Mouse (Mus musculus): ENCODE measurements at regions not wholly inside any gene's neighbourhood (a gene's known extent, or its start where the extent isn't known, plus 50 kb on each side); places are given as distances from the start of the nearest gene placed in this dataset.

DNA sequence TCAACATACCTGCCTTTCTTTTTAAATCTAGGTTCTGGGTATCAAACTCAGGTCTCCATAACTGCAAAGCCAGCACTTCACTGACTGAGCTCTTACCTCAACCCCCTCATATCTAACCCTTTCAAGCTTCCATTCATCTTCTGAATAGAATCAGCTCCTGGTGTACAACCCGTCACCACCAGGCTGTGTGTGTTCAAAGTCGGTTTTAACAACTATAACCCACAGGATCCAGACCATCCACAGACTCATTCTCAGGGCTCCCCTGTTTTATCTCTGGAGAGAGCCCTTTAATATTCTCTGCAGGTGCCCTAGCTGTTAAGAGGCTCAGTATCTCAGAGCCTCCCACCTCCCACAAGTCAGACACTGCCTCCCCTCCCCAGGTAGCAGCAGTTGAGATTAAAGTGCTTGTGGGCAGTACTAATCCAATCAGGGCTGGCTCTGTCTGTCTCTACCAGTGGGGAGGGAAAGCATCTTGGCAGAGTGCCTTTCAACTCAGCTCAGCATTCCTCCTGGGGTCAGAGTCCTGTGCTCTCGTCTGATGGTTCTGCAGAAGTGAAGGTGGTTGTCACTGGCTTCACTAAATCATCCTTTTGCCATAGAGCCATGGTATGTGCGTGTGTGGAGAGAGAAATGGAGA lies 272.4 kb downstream of the Dhx15 start:
- no peak for DNase-seq

DNA sequence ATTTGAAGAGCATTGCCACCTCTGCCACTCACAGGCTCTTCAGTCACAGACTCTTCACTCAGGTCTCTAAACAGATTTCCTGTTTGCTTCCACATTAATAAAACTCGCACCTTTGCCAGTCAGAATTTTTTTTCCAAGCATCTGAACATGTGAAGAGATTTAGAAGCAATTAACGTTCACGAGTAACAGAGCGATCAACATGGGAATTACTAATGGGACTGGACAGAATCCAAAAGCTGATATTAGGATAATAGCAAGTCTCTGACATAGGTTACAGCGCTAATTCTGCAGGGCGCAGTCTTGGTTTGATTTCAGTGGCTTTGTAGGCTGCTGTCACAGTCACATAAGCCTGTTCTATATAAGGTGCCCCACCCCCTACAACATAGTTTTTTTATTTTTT lies 275.6 kb downstream of the Dhx15 start:
- no peak for DNase-seq

DNA sequence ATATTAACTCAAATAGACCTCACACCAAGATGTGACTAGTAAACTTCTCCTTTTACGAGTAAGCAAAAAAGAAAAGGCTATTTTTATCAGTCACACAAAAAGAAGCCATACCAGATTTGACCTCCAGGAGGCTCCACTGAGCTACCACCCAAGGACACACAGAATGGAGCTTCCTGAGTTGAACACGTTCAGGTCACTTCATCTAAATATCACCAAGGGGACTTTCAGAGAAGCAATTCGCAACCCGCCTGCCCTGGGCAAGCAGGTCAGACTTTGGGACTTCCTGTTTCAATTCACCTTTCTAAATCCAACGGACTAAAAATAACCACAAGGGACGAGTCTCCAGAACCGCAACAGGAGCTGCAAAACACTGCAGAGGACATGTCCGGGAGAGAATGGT lies 281.5 kb downstream of the Dhx15 start:
- no peak for DNase-seq

DNA sequence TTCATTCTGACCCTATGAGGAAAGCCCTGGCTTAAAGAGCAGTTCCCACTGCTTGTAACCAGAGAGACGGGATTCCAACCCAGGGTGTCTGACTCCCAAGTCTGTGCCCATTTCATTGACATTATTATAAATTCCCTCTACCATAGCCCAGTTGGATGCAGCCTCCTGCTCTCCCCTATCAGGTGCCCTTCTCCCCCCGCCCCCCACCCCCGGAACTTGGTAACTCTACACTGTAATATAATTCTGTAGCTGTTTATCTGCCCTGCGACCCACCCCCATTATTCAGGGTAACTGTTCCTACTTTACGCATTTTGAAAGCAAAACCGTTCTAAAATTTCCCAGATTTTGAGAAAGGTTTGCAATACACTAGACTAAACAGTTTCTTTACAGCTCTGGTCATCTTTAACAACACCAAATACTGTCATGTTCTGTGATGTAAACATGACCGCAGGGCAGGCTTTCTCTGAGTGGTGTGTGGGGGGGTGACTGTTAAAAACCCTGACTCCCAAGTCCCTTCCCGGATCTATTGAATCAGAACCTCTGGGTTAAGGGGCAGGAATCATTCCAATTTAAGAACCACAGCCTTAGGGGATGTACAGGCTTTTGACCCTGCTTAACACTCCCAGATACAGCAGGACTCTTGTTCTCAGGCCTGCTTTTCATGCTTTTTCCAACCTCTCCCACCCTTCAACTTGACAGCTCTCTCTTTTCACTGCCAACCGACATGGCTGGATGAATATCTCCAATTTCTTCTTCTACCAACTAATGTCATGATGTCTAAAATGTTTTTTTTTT lies 283.8 kb downstream of the Dhx15 start:
- DNase-seq: no peak

DNA sequence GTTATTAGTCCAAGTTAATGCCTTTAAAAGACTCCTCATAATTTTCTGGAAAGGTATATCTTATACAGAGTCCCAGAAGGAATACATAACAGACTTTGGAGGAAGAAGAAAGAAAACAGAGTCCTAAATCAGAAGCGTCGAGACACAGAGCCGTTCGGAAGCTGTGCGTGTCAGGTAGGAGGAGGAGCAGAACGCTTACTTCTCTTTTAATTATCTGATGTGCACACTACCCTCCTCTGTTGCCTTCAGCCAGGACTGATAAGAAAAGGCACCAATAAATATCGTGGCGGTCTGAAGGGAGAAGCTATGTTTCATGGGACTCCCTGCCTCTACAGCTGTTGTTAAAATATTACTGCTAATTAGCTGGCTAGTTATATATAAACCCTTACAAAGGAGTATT lies 296.2 kb downstream of the Dhx15 start:
- DNase-seq: no peak

DNA sequence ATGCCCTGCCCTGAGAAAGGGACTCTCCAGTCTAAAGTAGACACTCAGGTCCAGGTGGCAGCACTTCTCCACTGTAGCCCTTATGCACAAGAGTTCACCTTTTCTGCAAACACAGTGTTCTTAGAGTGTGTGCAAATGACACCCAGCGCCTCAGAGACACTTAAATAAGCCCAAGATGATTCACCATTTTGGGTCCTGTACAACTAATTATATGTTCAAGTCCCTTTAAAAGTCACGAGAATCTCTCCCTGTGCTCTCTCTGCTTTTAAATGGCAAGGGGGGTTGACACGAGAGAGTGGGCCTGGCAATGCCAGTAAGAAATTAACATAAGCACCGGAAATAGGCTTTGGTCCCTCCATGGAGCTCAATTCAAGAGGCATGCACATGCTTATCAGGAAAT lies 299.0 kb downstream of the Dhx15 start:
- DNase-seq: no peak

DNA sequence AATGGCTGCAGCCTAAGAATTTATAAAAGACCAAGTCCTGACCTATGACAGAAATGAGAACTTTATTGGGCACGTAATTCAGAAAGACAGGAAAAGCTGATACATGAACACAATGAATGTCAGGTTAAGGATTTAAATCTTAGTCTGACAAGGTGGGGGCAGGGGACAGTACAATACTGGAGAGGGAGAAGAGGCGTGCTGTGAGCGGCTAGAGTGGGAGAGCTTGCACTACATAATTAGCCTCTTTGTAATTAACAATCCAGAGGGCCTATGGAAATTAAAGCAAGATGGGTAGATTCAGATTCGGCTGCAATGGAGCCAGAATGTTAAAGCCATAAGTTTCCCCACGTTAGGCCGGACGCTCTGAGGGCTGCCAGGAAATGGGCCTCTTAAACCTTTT lies 301.9 kb downstream of the Dhx15 start:
- no peak for DNase-seq

DNA sequence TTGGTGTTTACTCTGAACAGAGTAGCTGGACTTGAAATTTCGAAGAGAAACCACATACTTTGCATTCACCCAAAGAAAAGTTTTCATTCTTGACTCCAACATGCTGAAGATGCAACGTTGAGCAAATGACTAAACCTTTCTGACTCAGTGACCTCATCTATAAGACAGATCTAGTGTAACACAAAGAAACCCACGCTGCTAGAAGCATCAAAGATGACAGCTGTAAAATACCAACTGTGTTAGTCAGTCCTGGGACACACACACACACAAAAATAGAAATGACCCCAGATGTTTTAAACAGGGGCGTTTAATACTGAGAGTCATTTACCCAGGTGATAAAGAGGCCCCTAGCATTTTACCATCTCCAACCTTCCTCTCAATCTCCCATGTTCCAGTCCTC lies 307.7 kb downstream of the Dhx15 start:
- DNase-seq: no peak

DNA sequence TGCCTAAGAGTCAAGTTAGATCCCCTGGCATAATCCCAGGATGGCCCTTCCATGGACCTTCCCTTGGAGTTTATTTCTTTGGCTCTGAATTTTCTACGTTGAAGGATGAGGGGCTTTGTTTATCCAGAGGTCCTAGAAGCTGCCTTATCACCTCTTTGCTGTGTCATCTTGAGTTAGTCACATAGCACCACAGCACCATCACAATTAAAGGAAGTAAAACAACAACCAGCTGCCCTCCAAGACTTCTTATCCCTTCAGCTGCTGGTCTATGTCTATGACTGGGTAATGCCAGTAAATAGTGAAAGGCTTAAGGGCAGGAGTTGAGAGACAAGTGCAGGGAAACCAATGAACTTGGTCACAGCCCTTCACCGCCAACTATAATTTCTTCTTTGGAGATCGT lies 308.1 kb downstream of the Dhx15 start:
- DNase-seq: no peak

DNA sequence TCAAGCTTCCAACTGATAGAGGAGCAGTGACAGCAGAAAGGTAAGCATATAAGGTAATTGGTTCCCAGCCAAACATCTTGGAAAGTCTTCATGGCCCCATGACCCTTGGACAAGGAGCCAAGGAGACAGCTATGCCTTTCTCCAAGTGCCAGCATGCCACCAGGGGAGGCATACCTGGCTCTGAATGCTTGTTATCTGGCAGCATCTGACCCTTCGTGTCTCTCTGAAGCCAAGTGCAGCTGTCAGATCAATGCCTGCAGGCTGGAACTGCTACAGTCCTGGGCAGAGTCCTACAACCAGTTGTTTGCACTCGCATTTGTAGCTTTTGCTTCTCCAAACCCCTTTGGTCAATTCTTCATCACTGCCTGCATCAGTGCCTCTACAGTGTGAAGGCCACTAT lies 309.3 kb upstream of the Ppargc1a start:
- no peak for DNase-seq

DNA sequence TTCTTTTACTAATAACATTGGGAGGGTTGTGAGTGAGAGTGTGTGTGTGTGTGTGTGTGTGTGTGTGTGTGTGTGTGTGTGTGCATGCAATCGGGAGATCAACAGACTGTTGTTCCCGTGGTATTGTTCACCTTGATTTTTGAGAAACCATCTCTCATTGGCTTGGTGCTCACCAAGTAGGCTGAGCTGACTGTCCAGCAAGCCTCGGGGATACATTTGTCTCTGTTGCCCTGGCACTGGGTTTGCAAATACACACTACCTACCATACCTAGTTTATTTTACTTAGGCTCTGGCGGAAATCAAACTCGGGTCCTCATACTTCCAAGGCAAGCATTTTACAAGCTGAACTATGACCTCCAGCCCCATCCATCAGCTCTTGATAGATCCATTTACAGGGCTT lies 306.0 kb upstream of the Ppargc1a start:
- no peak for DNase-seq

DNA sequence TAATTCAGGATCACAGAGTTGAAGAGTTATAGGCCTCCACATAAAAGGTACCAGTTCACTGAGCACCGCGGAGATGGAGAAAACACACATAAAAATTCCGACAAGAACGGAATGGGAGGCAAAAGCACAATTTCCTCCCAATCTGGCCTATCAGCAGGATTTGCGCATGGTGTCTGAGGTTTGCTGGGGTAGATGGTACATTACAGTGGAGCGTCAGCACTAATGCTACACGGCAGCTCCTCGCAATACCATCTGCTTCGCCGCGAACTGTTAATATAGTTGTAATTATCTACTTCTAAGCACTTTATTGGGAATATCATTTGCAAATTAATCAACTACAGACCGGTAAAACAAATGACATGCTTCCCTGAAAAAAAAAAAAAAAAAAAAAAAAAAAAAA lies 304.2 kb upstream of the Ppargc1a start:
- DNase-seq: no peak

DNA sequence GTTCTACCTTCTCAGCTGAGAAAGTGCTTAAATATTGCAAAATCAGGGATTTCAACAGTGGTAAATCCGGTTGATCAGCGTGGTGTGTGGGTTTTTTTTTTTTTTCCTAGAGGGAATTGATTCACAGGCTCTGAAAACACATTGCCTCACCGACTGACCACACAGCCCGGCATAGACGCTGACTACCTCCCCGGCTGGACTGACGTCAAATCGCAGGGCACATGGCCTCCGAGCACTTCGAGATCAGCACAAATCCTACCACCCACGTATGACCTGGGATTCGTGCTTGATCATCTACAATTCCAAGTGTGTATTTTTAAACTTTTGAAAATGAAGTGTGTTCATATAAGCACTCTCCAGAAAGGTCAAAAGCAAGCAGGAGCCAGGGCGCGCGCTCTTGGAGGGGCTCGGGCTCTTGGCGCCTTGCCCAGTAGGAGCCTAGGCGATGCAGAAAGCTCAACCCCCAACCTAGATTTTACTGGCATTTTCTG lies 300.7 kb upstream of the Ppargc1a start:
- no peak for DNase-seq

DNA sequence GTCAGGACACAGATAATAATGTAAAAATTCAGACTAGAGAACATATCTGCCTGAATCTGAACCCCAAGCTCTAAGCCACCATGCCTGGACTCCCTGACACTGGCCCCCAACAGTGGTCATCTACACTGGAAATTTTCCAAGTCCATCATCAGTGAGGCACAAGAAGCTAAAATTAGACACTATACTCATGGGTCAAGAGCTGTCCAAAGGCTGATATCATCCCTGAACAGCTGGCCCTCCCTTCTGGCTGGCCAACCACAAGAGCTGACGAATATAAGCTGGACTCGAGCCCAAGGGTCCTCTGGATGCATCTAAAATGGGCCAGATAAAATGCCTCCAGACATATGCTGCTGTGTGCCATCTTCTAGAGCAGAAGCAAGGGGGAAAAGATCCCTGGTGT lies 298.5 kb upstream of the Ppargc1a start:
- DNase-seq: no peak

DNA sequence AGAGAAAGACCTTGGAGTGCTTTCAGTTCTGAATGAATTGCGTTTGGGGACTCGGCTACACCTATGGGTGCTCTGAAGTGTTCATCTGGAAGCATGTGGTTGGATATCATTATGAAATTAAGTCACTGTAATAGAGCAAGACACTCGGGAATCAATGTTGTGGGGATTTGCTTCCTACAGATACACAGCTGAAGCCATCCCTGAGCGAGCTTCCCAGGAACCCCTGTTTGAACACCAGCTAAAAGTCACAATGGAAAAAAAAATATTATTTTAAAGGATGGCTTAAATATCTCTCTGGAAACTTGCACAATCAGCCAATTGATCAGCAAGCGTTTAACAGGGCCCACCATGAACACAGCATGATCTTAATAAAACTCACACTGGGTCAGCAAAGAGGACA lies 293.0 kb upstream of the Ppargc1a start:
- DNase-seq: no peak

DNA sequence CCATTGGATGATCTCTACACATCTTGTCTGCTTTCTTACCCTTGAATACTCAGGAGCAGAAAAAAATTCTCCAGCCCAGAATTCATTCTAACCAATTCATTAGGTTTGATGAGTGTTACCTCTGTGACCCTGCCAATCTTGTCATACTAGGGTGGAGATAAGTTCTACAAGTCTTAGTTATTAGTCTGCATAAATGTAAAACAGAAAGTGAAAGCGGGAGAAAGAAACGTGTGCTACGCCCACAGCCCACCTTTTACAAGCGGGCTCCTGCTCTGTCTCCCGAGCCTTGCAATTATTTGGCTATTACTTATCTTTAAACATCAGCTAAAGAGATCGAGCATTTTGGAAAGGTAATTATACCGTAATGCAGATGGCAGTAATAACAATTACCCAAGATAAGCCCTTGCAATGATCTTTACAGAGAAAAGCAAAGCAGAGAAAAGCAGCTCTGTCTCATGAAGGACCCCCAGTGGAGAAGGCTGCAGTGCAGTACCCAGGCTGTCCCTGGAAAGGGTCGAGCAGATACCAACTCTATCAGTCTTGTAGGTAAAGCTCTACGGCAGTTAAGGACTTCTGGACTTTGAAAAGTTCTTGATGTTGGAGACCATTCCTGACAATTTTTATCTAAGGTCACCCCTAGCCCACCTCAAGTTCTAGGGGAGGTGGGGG lies 286.1 kb upstream of the Ppargc1a start:
- DNase-seq: no peak

DNA sequence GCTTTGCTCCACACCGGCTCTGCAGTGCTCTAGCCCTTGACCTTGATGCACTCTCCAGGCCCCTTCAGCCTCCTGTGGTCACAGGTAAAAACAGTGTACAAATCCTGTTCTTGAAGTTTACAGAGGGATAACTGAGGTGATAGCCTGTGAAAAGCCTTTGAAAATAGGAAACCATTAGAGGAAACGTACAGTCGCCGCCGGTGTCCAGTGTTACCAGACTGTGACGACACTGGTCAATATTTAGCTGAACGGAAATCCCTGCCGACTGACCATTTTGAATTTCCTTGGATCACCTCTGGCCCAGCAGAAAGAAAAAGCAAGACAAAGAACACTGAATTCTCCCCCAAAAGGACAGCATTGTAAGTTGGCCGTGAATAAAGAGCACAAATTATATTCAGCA lies 282.6 kb upstream of the Ppargc1a start:
- DNase-seq: no peak

DNA sequence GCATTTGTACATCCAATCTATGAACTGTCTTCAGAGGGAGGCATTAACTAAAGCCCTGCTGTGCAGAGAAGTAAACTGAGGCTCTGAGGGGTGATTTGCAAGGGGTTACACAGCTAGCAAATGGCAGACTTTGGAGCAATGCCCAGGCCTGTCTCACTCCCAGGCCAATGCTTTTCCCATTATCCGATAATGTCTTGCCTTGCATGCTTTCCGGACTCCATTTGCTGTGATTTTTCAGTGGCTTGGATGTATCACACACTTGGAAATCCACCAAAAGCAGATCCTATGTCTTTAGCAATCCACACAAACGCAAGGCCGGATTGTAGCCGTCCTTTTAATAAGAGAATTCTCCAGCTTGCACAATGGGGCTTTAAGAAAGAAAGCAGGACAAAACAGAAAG lies 281.7 kb upstream of the Ppargc1a start:
- DNase-seq: no peak

DNA sequence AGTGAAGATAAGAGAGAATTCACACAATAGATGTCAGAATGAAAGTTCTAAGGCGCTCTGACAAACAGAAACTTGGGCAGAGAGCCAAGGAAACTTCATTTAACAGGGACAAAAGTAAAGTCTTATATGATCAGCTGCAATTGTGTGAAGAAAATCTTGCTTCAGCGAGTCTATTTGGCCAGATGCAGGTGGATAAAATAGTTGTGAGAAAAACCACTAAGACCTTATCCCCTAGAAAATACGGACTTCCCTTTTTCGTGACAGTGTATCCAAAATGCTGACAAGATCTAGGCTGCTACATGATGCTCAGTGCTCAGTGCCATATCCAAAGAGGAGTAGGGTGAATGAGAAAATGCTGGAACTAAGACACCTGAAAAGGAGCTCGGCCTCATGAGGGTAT lies 274.7 kb upstream of the Ppargc1a start:
- DNase-seq: no peak

DNA sequence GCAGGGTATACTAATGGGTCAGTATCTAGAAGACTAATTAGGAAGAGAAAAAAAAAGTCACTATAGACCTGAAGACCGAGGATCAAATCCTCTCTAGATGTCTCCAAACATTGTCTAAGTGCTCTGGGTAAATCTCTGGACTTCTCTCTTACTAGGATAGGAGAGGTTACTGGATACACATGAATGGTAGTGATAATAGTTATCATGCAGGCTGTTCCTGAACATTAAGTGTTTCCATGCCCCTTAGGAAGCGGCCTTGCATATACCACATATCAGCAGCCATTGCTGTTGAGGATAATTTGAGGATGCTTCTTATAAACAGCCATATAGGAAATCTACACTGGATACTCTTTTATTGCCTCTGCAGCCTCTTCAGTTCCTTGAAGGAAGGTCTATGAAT lies 274.2 kb upstream of the Ppargc1a start:
- DNase-seq: no peak

DNA sequence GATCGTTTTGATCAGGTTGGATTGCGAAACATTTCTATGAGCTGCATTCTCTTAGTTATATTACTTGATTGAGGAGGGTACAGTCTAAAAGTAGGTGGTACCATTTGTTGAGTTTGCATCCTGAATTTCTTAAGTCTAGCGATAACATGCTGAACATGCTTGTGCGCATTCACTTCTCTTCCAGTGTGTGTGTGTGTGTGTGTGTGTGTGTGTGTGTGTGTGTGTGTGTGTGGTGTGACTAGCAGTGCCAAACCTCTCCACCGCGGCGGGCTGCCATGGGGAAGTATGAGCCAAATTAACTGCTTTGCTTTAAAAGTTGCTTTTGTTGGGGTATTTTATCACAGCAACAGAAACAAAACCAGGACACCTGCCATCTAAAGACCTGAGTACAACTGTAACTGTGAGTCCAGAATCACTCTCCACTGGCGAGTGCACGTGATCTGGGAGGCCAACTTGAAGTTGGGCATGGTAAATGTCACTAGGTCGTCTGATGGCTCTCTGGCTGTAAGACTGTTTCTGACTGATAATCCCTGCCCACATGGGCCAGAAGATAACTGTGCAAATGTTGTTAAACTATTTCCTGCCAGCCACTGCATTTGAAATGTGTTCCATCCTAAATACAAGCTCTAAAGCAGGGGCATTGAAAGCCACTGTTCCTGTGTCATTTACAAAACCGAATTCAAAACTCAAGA lies 273.3 kb upstream of the Ppargc1a start:
- DNase-seq: no peak

DNA sequence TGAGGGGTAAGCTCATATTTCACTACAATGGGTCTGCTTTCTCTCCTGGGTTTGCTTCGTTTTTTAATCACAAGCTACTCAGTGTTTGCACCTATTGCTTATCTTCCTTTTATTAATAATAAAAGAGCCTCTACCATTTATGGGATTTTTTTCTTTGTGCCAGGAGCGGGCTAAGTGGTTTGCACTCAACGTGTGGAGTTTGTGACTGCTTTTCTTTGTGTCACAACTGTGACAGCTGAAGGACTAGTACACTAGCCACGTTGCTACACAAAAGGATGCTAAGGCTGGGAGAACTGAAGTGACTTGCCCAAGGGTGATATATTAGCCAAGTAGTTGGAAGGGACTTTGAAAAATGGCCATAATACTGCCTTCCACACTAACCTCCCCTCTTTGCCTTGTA lies 271.8 kb upstream of the Ppargc1a start:
- no peak for DNase-seq

DNA sequence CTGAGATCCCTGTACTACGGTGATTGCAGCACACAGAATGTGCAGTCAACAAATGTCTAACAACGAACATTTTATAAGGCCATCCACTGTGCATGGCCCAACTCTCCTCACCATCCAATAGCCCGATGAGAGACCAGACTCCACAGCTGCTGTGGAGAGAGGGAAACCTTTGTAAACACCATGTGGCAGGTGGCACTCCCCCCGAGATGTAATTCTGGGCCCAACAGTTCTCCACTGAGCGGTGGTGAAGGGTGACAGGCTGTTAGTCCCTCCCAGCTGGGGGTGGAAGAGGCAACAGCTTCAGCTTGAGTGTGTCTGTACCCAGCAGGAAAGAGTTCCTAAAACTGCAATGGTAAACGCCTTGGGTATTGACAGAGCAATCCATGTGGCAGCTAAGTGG lies 263.0 kb upstream of the Ppargc1a start:
- no peak for DNase-seq

DNA sequence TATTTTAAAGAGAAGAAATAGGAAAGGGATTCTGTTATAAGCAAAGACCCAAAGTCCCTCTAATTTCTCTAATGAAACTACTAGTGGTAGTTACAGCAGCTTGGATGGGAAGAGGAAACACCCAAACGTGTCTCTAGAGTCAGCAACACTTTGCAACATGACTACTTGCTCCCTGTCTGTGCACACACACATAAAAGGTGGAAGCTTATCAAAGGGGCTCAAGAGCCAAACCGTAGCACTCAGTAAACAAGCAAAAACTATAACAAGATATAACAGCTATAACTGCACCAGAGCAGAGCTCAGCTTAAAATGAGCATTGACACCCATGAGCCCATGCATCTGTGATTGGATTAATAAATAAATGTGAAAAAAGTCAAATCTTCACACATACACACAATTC lies 262.5 kb upstream of the Ppargc1a start:
- DNase-seq: no peak
